Mouse (Mus musculus): ENCODE data around the gene Ift80.
A peak's percentile ranks its signal among the peaks of the same experiment; 100 is the strongest.
"Not testable (repeated sequence)": the region's sequence is repeated elsewhere in the genome, so short reads cannot be mapped to it uniquely, and the experiment has no call there.

The Ift80 gene

DNA sequence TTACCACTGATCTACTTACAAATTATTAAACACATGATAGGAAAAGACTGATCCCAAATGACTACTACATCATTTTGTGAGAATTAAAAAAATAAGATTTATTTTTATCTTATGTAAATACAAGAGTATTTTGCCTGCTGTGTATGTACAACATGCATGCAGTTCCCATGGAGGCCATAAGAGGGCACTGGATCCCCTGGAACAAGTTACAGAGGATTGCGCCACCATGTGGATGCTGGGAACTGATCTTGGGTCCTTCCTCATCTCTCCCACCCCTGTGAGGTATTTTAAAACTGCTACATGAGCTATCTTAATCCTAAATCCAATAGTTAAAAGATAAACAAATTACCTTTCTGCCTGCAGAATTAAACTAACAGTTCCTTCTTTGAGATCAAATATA, 68.9 kb downstream of the Ift80 start:
- peak; percentile 22 for DNase-seq (ENCODE audit: low spot score)

DNA sequence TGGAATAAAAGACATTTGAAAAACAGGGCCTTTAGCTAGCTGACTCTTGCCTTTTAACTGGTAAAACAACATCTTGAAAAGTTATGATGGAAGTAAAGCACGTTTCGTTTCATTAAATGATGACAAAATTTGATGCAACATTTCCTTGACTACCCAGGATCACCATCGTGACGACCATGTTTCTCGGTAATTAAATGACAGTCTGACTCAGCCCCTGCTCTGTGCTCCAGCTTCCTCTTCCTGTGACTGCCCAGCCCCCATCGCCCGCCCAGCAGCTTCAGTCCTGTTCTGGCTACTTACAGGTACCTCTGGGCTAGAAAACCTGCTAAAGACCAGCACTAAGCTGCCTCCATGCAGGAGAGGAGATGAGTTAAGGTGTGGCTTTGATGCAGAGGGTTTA, 70.1 kb downstream of the Ift80 start:
- DNase-seq (ENCODE audit: low spot score), result no peak

DNA sequence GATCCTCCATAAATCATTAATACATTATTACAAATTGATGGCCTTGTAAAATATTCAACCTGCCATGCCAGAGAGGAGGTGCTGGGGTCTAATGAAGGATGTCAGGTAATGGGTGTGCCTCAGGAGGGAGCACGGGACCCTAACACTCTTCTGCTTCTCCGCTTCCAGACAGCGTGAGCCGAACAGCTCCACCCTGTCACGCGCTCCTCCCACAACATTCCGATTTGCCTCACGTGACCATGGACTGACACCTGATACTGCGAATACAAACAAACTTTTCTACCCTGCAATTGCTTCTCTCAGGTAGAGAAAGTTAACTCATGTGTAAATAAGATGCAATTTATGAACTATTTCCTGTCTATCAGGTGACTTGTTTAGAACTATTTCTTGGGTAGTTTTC, 75.8 kb downstream of the Ift80 start:
- no peak for DNase-seq (ENCODE audit: low spot score)

DNA sequence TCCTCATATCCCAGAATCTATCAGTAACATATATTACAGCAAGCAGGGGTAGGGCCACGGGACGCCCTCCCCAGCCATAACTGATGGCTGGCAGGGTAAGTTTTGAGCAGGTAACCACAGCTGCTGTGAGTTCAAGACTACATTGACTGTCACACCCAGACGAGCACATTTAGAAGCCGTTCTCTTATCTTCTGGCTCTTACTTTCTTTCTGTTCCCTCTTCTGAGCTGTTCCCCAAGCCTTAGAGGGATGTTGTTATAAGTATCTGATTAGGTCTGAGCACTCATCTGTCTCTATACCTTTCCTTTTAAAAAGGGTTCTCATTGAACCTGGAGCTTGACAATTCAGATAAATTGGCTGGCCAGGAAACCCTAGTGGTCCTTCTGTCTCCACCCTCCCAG, 96.9 kb downstream of the Ift80 start:
- no peak for DNase-seq (ENCODE audit: low spot score)

DNA sequence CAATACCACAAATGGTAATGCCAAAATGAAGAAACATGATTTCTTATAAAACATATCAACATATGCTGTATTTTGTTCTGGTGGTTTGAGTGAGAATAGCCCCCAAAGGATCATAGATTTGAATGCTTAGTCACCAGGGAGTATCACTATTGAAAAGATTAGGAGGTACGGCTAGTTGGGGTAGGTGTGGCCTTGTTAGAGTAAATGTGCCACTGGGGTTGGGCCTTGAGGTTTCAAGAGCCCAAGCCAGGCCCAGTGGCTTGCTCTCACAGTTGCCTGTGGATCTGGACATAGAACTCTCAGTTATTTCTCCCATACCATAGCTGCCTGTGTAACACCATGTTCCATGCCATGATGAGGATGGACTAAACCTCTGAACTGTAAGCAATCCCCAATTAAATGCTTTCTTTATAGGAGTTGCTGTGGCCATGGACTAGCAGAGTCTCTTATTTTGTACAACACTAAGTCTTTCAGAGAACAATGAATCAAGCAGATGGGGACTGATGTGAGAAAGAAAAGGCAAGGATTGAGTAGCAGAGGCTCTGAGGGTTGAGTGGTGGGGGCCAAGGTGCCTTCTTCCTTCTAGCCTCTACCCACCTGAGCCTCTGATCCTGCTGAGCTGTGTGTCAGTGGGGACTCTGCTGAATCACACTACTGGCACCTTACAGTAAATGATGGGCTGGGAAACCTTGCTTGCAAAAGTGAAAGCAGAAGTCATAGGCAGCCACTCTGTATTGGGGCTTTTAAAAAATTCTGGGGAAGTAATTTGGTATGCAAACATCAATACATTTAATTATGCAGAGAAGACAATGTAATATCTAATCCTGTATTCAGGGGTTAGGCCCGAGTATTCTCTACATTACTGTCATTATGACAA, 99.2 kb downstream of the Ift80 start:
- DNase-seq (ENCODE audit: low spot score), result no peak

DNA sequence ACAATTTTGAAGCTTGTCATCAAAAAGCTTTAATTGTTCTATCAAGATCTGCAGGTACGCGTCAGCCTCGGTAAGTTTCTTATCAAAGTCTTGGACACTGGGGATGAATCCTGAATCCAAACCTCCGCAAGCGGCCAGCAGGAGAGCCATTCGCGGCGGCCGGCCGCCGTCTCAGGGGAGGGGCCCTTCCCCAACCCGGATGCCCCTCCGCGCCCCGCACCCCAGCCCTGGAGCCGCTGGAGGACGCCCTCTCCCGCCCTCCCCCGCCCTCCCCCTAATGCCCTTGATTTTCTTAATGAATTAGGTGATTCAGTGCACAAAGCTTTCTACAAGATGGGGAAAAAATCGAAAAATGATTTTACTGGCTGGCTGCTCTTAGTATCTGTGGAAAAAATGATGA, 101.7 kb downstream of the Ift80 start:
- not testable (repeated sequence) for DNase-seq (ENCODE audit: low spot score)

DNA sequence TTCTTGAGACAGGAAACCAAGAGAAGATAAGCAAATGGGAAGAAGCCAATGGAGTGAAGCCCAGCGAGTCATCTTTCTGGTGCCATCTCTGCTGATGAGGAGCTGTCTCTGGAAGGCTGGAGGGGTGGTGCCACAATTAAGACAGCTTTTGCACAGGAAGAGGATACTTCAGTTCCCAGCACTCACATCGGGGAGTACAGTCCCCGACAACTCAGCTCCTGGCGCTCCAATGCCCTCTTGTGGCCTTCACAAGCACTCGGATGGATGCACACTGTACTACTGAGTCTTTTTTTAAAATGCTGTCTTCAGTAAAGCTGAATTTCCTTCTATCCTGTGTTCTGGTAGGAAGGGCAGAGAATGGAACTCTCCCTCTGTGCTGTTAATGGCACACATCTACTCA, 107.2 kb downstream of the Ift80 start:
- DNase-seq (ENCODE audit: low spot score), result no peak

DNA sequence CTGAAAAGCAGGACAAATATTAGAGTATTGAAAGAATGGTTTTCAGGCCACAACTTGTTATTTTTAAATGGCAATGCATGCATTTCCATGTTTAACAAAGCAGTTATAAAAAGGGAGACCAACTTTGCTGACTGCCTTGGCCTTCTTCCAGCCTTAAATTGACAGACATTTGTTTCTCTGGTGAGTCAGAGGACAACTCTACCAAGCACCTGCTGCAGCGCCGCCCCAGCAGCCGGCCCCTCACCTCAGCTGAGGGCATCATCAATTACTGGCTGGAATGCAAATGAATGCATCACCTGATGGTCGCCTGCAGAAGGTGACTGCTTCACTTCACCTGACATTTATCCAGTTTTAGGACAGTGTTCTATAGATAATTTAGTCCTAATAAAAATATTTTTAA, 108.9 kb downstream of the Ift80 start:
- DNase-seq (ENCODE audit: low spot score), result no peak

DNA sequence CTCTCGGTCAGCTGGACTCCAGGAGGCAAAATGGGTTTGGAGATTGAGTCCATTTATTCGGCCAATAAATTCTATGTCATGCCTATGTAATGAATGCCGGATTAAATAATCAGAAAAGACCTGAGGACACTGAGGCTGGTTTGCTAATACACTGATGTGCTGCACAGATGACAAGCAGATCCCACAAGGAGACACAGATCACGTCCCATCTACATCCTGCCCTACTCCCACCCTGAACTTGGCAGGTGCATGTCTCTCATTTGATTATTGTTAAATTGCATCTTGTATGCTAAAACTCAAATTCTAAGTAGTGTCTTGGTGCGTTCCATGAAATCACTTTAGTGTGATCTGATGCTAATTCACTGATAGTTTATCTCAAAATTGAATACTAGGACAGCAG, 117.5 kb downstream of the Ift80 start:
- DNase-seq (ENCODE audit: low spot score), result no peak

DNA sequence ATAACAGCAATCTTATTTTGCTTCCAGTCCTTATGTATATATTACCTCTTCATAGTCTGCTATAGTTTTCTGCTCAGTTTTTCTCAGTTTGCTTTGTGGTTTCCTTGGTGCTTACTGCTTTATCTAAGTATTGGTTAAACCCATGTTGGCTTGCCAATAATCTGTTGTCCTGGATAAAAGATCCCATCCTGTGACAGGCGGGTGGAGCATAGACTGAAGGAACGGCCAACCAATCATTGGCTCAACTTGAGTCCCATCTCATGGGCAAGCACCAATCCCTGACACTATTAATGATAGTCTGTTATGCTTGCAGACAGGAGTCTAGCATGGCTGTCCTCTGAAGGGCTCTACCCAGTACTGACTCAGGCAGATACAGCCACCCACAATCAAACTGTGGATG, 130.3 kb downstream of the Ift80 start:
- DNase-seq (ENCODE audit: low spot score), result no peak

DNA sequence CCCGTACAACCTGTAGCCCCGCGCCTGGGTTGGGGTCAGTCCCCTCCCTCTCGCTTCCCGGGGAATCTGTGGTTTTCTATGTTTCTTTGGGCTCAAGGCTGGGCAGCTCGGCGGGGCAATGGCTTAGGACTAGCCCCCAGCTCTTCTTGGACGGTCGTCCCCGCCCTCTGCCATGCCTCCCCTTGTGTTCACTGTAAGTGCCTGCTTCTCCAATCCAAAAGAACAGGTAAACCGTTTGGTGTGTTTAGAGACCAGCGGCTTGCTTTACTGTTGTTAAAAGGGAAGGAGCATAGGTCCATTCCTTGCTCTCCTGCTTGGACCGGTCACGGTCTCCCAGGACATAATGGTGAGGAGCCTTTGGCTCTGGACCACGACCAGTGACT, 133.8 kb downstream of the Ift80 start:
- DNase-seq (ENCODE audit: low spot score), result no peak

DNA sequence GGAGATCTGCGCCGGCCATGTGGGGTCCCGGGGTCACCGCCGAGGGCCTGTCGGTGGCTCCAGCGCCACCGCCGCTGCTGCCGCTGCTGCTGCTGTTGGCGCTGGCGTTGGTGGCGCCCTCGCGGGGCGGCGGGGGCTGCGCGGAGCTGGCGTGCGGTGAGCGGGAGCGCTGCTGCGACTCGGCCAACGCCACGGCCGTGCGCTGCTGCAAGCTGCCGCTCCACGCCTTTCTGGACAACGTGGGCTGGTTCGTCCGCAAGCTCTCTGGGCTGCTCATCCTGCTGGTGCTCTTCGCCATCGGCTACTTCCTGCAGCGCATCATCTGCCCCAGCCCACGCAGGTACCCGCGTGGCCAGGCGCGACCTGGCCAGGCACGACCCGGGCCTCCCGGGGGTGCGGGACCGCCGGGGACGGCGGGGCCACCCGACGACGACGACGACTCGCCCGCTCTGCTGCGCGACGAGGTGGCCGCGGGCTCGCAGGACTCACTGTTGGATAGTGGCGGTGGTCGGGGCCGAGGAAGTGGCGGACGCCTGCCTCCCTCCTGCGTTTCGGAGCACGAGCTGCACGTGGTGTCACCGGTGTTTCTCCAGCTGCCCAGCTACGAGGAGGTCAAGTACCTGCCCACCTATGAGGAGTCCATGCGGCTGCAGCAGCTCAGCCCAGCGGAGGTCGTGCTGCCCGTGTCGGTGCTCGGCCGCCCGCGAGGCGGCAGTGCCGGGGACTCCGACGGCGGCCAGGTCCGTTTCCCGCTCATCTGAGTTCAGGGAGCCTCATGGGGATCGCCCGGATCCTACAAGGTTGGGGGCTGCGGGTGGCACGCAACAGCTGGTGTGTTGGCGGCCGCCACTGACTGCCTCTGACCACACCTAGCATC, 134.4 kb downstream of the Ift80 start:
- DNase-seq (ENCODE audit: low spot score), result no peak

DNA sequence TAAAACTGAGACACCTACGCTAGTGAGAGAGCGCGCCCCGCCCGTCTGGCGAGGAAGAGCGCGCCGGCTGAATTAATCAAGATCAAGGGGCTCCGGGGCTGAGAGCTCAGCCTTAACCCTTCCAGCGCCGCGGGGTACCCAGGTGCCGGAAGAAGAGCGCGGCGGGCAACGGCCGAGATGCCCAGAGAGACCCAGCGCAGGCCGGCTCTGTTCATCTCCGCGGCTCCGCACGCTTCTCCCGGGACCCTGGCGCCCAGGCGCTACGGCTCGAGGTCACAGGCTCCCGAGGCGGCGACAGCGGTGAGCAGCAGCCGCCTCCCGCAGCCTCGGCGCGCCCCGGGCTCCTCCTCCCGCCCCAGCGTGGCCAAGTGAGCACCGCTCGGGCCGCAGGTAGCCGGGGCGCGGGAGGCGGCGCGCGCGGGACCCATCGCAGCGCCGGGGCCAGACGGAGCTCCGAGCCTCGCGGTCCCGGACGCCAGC, 135.1 kb downstream of the Ift80 start, which contains the start of gene 1110032F04Rik:
Gene 1110032F04Rik, plus strand, starts transcription at position 376 of the 480 bp plus-strand sequence.
- DNase-seq (ENCODE audit: low spot score), result peak; percentile 17

DNA sequence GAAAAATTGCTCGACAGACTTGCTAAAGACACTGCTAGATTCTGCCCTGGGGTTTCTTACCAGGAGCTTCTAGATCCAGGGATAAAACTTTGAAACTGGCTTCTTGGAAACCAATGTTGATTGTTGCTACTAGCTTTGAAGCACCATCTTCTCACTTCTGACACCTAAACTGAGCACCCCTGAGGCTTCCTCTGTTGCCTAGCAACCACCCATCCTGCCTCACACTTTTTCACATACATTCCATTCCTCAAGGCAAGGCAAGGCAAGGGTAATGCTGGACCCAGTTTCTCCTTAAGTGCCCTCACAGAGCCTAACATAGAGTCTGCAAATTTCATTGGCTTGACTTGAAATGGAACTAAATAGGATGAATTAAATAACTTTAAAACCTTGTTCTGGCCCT, 152.0 kb downstream of the Ift80 start:
- no peak for DNase-seq (ENCODE audit: low spot score)

DNA sequence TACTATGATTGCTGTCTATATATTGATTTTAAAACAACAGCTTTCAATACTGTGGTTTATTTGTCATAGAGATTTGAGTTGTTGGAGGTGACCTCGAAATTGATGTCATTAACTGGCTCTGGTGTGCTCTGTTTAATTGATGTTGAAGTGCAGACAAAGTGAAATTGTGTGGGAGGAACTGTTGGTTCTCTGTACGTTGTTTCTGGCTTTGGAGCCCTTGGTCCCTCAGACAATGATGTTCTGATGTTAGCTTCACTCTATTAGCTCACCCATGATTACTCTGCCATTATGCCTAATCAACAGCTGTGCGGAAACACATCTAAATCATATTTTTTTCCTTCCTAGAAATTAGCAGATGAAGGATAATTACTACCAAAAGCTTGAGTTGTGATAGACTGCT, 156.0 kb downstream of the Ift80 start:
- DNase-seq (ENCODE audit: low spot score), result no peak

DNA sequence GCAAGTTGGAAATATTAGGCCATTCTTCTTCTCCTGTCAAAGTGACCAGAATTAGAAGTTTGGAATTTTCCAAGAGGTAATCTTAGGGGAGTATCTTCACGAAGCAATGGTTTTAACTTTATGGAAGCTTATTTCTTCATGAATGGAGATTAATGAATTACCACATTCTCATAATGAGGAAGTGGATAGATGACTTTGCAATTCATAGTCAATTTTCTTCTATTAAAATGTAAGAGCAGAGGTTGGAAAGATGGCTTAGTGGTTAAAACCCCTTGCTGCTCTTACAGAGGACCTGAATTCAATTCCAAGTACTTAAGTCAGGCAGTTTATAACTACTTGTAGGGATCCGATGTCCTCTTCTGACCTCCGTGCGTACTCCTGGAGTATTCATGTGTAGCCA, 160.3 kb downstream of the Ift80 start:
- DNase-seq (ENCODE audit: low spot score), result no peak
